Mouse (Mus musculus) intestine, postnatal 0 days (tissue): ENCODE data around the gene Tnfrsf21. TPM values are rescaled to one million over a fixed set of nuclear protein-coding genes. Genes with fewer than 3 reads are reported as not detected.

Experiments used
- ATAC-seq: fragments of 200-750 bp; cut with Nextera tagmentation; 2 replicates; pipeline ENCODE4 v1.8.0; 2017; ENCODE audit warnings: mild to moderate bottlenecking, moderate TSS enrichment, moderate library complexity
- H3K27ac ChIP-seq: fragments of 300-500 bp; sonication (generic); 2 replicates; pipeline ENCODE4 v1.5.1; 2014; ENCODE audit warnings: mild to moderate bottlenecking, low read depth, low read length, moderate library complexity
- H3K27me3 ChIP-seq: fragments of 300-500 bp; sonication (generic); replicated peaks from 2 replicates; pipeline ENCODE4 v1.6.1; 2014; ENCODE audit warnings: low read length, mixed read lengths; ENCODE audit not compliant: control insufficient read depth, insufficient read depth
- H3K36me3 ChIP-seq: fragments of 300-500 bp; sonication (generic); 2 replicates; pipeline ENCODE4 v1.6.1; 2014; ENCODE audit warnings: mild to moderate bottlenecking, moderate library complexity; ENCODE audit not compliant: control insufficient read depth, insufficient read depth
- H3K4me1 ChIP-seq: fragments of 300-500 bp; sonication (generic); replicated peaks from 2 replicates; pipeline ENCODE4 v1.6.1; 2014; ENCODE audit warnings: antibody characterized with exemption, low read length, mixed read lengths; ENCODE audit not compliant: control insufficient read depth, insufficient read depth
- H3K4me2 ChIP-seq: fragments of 300-500 bp; sonication (generic); replicated peaks from 2 replicates; pipeline ENCODE4 v1.6.1; 2014; ENCODE audit warnings: low read depth, mild to moderate bottlenecking, moderate library complexity
- H3K4me3 ChIP-seq: fragments of 300-500 bp; sonication (generic); 2 replicates; pipeline ENCODE4 v1.5.1; 2014; ENCODE audit warnings: low read depth, low read length
- H3K9ac ChIP-seq: fragments of 300-500 bp; sonication (generic); 2 replicates; pipeline ENCODE4 v1.6.1; 2014; ENCODE audit warnings: mild to moderate bottlenecking, low read depth, low read length
- H3K9me3 ChIP-seq: fragments of 300-500 bp; sonication (generic); 2 replicates; pipeline ENCODE4 v1.6.1; 2016; ENCODE audit warnings: mixed run types; ENCODE audit not compliant: control insufficient read depth
- CTCF ChIP-seq: sonication (generic); IDR thresholded peaks from 2 replicates; pipeline ENCODE4 v1.5.1; 2016; ENCODE audit warnings: low read depth, mild to moderate bottlenecking, control low read depth, antibody characterized with exemption, moderate library complexity
- WGBS: fragments of 180-500 bp; shearing (Covaris S2); extraction: QIAGEN DNeasy Blood & Tissue Kit; methylation state at CpG from one replicate; pipeline ENCODE4 v1.1.7; 2014; 5-methylcytosine and 5-hydroxymethylcytosine counted together
- polyA plus RNA-seq: library from polyadenylated mRNA; unstranded; fragments of >200 nt; fragmentation: Nextera tagmentation; extraction: Ambion mirVana; gene quantifications from 2 replicates; pipeline ENCODE4 v1.2.1, GENCODE M21; 2015

Gene Tnfrsf21
- polyA plus RNA-seq, 1 experiment from 2014 or later = 10.0 TPM

DNA sequence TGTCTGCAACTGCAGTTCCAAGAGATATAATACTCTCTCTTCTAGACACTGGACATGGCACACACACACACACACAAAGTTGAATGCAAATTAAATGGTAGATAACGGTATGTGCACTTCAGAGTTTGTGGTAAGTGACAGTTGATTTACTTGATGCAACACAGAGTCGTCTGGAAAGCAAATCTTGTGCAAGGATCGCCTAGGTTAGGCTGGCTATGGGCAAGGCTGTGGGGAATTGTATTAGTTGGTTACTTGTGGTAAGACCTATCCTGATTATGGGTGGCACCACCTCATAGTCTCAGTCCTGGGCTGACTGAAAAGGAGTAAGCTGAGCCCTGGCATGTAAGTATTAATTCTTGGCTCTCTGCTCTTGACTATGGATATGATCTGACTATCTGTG, 112.0 kb downstream of the Tnfrsf21 start:
- H3K27ac ChIP-seq = no peak overlapping the region
- no peak for ATAC-seq
- no peaks in the 10 kb centered on the region for H3K36me3 ChIP-seq
- TF ChIP-seq CTCF = no peak
- H3K4me2 ChIP-seq = no peak overlapping the region
- WGBS = 70% methylated on average over 3 of the region's 3 CpGs
- no peaks in the 10 kb centered on the region for H3K9me3 ChIP-seq
- no peak overlapping the region for H3K9ac ChIP-seq
- H3K4me3 ChIP-seq = no peak overlapping the region
- no peaks in the 10 kb centered on the region for H3K27me3 ChIP-seq
- H3K4me1 ChIP-seq = no peaks in the 10 kb centered on the region

DNA sequence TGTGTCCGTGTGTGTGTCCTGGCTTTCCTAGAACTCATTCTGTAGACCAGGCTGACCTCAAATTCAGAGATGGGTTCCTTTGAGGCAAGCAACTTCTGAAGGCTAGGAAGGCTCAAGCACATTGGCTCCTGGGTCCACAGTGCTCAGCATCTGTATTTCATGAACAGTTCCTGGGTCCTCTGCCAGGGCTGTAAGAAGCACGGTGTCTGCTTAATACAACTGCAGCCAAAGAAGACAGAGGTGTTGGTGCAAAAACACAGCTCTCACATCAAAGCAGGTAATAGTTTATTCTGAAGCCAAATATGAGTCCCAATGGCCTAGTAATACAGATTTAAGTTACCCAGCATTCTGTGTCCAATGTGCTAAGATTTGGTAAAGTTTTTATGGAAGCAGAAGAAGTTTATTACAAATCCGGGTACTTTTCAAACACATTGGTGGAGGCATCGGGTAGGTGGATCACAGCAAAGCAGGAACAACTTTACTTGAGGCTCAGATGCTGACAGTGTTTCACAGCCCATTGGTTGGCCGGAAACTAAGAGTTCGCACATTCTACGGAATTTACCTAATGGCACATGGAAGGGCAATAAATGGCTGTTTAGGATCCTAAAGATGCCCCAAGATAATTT, 112.7 kb downstream of the Tnfrsf21 start:
- Histone ChIP-seq H3K4me2 (no peak overlapping the region), H3K27me3 (no peaks in the 10 kb centered on the region), H3K36me3 (no peaks in the 10 kb centered on the region), H3K4me1 (no peaks in the 10 kb centered on the region), H3K27ac (no peak overlapping the region), H3K9ac (no peak overlapping the region), H3K9me3 (no peaks in the 10 kb centered on the region), H3K4me3 (no peak overlapping the region)
- no peak for TF ChIP-seq CTCF
- ATAC-seq = no peak
- WGBS = 90% methylated on average over 7 of the region's 7 CpGs

DNA sequence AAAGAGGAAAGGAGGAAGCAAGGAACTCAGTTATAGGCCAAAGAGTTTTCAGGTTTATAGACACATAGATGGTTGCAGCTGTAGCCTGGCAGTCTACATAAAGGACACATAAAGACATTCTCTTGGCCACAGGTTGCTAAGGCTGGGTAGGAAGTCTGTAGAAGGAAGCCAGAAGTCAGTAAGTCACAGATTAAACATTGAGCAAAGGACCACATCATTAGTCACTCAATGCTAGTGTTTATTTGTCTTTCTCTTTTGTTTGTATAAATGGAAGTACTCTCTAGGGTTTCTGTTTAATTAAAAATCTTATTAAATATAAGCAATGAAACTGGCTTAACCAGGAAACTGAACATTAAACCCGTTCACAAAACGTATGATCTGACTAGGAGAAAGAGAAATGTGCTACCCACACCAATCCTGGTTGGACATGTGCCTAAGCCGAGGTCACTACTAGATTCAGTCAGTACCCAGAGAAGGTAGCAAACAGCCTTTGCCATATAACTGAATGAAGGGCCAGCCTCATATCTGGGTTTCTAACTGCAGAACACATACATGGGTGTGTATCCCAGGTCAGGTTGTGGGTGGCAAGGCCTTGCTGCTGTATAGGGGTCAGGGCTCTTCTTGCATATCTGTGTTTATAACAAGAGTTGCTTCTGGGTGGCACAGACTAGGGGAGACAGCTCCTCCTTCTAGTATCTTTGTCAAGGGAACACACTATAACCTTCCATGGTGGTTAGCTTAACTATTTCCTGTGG, 113.9 kb downstream of the Tnfrsf21 start:
- WGBS = 66% methylated on average over 3 of the region's 3 CpGs
- Histone ChIP-seq H3K9ac (no peak overlapping the region), H3K27ac (no peak overlapping the region), H3K9me3 (no peaks in the 10 kb centered on the region), H3K4me2 (no peak overlapping the region), H3K4me1 (no peaks in the 10 kb centered on the region), H3K36me3 (no peaks in the 10 kb centered on the region), H3K4me3 (no peak overlapping the region), H3K27me3 (no peaks in the 10 kb centered on the region)
- TF ChIP-seq CTCF = no peak
- ATAC-seq = no peak

DNA sequence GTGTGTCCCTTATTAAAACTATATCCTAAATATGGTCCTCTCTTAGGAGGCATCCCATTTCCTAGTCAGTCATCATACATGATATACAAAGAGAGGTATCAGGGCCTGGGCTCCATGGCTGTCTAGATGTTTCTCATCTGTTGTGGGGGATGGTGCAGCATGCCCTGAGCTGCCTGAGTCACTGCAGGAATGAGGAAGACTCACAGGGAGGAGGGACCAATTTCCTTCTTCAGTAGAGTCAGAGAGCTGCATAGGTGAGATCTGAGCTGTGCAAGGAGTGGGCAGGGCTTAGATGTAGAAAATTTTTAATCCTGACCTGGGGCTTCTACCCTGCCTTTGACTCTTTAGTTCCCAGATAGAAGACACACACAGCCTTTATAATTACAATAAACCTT, 114.5 kb downstream of the Tnfrsf21 start:
- Histone ChIP-seq H3K27me3 (no peaks in the 10 kb centered on the region), H3K4me2 (no peak overlapping the region), H3K9me3 (no peaks in the 10 kb centered on the region), H3K9ac (no peak overlapping the region), H3K36me3 (no peaks in the 10 kb centered on the region), H3K4me3 (no peak overlapping the region), H3K27ac (no peak overlapping the region), H3K4me1 (no peaks in the 10 kb centered on the region)
- TF ChIP-seq CTCF = no peak
- ATAC-seq = no peak

DNA sequence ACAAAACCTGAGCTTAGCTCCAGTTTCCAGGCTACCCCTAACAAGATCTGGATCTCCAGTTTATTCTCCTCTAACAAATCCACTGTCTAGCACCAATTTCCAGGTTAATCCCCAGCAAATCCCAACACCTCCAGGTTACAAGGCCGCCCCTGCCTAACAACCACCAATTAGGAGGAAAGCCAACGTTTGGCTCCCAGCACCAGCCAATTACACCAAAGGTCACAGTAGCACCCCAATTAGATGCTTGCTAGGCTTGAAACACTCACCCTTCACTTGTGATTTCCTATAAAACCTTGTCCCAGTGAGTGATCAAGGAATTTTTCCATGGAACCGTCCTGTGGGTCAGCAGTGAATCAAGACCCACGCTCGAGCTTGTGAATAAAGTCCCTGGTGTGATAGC, 116.1 kb downstream of the Tnfrsf21 start:
- TF ChIP-seq CTCF = no peak
- ATAC-seq = no peak
- H3K27ac ChIP-seq = no peak overlapping the region
- H3K4me2 ChIP-seq = no peak overlapping the region
- no peak overlapping the region for H3K9ac ChIP-seq
- H3K36me3 ChIP-seq = no peaks in the 10 kb centered on the region
- no peaks in the 10 kb centered on the region for H3K9me3 ChIP-seq
- H3K4me1 ChIP-seq = no peaks in the 10 kb centered on the region
- WGBS = 91% methylated on average over 5 of the region's 5 CpGs
- no peak overlapping the region for H3K4me3 ChIP-seq
- no peaks in the 10 kb centered on the region for H3K27me3 ChIP-seq

DNA sequence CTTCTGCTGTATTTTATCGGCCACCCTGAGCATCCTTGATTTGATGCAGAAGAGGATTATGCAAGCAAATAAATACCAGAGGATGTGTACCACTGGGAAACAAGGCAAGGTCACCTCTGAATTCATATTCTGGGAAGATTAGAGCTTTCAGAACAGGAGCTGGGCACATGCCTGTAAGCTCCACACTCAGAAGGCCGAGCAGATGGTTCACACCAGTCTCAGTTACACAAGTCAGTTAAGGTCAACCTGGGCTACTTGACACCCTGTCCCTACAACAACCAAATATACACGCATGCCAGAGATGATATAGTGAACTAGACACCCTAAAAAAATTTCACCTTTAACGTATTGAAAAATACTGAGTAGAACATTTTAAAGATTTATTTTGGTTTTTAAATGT, 116.8 kb downstream of the Tnfrsf21 start:
- no peak for TF ChIP-seq CTCF
- H3K4me2 ChIP-seq = no peak overlapping the region
- no peaks in the 10 kb centered on the region for H3K4me1 ChIP-seq
- 92% methylated on average over 4 of the region's 4 CpGs for WGBS
- H3K27ac ChIP-seq = no peak overlapping the region
- no peaks in the 10 kb centered on the region for H3K36me3 ChIP-seq
- H3K9me3 ChIP-seq = no peaks in the 10 kb centered on the region
- H3K9ac ChIP-seq = no peak overlapping the region
- no peak overlapping the region for H3K4me3 ChIP-seq
- H3K27me3 ChIP-seq = no peaks in the 10 kb centered on the region
- ATAC-seq = no peak
